Mouse (Mus musculus) right cerebral cortex, postnatal 36 days (tissue): ENCODE data around the gene Tmem252.

Experiments
- DNase-seq, 2 experiments: peaks; one replicate each; pipeline ENCODE4 v3.0.0; 2022; ENCODE audit warnings: low spot score in 2 of 2, mixed read lengths in 1 of 2

Tmem252 gene

DNA sequence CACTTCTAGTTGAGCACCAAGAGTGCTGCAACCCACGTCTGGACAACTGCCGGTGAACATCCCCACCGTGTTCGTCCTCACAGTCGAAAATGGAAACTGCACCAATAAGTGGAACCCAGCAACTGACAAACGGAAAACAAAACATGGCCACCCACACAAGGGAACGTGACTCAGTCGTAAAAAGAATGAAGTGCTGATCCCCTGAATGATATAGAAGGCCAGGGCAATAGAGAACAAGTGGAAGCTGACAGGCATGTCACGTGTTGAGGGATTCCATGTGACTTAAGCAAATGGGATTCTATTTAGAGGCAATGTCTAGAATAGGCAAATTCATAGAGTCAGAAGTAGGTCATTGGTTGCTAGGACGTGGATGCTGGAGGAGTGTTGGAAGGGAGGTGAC is 50.6 kb downstream of the Tmem252 start:
- peak in 1 of 2 experiments; percentile 47 for DNase-seq

DNA sequence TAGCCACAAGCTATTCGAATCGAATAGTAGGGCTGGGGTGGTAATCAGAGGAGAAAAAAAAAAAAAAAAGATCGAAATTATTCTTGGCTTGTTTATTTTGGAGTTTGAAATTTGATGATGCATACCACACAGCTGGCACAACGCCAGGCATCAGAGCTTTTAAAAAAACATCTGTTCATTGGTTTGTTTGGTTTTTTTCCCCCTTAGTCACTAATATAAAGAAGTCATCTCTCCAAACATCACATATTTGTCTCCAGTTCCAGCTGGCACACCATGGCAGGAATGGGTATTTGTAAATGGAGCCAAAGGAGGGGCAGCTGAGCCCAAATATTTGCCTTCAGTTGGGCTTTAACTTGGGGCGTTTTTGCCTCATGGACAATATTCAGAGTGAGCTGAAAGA is 56.9 kb downstream of the Tmem252 start:
- DNase-seq, result no peak
